Mouse (Mus musculus) CD4-positive helper T cell, adult 2 months (primary cell): ENCODE measurements around the gene Rptor.
A peak's percentile ranks its signal among the peaks of the same experiment; 100 is the strongest.

Experiments
- DNase-seq: peaks from one replicate; pipeline ENCODE4 v3.0.0-alpha.2; 2012; ENCODE audit warnings: low read depth, missing footprints, low spot score

Gene Rptor

DNA sequence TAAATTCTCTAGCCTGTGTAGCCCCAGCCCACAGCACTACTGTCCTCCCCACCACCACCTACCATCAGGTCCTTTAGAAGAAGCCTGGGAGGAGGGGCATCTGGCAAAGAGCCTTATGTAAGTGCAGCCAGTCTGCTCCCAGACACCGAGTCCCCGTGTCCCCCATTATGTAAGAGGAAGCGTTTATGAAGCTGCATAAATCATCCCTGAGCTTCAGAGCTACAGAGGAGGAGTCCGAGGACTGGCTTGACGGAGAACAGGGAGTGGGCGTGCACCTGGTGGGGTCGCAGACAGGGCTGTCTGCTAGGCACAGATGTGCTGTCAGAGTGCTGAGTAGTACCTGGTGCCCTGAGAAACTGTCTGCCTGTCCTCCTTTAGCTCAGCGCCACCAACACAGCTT is 208.3 kb downstream of the Rptor start:
- DNase-seq, result no peak

DNA sequence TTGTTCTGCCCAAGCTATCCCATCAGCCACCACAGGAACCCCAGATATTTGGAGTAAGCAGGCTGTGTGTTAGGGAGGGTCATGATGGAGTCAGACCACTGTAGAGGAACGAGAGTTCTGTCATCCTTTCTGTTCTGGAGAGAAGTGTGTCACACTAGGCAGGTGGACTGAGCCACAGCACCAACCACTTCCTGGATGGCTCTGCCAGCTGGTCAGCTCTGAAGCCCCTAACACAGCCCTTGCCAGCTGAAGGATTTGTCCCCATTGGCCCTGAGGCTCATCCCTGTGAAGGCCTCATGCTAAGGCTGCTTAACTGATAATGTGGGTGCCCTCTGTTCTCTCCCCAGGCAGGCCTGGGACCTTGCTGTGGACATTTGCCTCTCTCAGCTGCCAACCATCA is 208.9 kb downstream of the Rptor start:
- DNase-seq, result no peak

DNA sequence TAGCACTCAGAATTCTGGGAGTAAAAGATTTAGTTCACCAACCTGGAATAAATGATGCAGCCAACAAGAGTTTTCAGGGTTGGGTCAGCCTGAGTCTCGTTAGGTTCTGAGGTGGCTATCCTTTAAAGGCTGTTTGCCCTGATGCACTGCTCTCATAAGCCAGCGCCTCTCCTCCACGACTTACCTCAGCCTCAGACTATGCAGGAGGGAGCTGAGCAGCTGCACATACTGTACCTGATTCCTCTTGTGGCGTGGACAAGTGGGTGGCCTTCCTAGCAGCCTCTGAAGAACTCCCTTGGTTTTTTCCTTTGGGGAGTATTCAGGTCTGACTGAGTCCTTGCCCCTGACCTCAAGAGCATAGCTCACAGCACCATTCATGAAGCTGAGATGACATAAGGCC is 209.4 kb downstream of the Rptor start:
- no peak for DNase-seq

DNA sequence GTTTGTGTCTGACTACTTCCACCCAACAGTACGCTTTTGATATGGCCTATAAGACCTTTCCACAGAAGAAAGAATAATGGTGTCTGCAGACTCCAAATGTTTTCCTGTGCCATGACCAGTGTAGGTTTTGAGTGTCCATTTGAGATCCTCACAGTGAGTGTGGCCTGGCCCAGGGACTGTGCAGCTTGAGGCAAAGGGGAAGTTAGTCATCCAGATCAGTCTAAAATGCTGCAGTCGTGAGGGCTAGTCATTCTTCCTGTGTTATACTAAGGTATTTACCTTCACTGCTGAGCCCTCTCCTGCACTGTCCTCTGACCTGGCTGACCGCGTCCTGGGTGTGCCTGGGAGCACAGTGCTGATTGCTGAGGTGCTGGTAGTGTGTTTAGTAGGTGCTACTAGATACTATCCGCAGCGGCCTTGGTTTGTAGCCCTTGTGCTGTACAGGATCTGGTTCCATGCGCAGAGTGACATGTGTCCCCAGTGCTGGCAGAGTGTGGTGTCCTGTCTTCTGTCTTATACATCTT is 211.4 kb downstream of the Rptor start:
- DNase-seq, result no peak

DNA sequence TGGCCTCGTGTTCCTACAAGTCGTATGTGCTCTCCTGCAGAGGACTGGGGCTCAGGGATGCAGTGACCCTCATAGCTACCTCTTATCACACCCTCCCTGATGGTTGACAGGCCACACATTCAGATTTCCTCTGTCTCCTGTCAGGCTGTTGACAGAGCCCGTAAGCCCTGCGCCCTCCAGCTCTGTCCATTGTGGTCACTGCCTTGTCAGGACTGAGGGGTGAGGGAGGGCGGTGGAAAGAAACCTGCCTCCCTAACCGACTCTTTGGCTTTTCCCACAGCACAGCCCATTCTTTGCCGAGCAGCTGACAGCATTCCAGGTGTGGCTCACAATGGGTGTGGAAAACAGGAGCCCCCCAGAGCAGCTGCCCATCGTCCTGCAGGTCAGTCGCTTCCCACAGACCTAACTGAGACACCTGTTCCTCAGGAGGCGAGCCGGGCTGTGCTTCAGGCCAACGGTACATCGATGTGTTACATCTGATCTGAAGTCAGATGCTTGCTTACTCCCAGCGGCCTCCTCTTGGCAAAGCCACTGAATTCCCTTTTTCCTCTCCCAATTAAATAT is 214.2 kb downstream of the Rptor start:
- DNase-seq, result no peak

DNA sequence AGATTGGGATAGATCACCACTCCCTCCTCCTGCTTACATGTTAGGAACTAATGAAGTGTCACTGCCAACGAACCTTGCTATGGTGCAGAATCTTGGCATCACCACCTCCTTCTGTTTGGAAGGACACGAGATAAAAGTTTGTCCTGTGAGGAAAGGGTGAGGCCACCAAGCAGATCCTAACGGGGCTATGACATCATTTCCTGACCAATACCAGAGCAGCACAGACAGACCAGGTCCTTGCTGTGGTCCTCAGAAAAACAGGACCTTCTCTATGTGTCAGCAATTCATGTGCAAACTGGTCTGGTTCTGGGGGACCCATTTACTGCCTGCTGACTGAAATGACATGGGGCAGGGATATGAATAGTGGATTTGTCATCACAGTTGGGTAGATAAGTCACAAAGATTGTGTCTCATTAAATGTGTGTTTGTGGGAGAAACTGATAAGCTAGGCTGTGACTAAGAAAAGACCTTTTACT is 214.7 kb downstream of the Rptor start:
- no peak for DNase-seq

DNA sequence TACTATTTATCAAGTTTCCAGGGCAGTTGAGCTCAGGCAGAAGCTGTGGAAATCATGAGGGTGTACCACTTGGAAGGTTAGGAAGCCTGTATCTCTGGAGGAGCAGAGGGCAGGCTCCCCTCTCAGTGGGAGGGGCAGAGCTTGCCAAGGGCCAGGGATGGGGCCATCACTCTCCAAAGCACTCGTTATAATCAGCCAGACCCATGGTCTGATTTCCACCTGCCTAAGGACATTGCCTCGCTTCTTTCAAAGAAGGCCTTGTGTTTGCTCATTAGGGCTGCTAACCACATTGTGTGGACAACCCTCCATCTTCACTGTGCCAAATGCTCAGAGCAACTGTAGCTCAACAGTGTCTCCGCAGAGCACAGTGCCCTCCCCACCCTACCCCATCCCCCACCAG is 215.2 kb downstream of the Rptor start:
- DNase-seq, result no peak

DNA sequence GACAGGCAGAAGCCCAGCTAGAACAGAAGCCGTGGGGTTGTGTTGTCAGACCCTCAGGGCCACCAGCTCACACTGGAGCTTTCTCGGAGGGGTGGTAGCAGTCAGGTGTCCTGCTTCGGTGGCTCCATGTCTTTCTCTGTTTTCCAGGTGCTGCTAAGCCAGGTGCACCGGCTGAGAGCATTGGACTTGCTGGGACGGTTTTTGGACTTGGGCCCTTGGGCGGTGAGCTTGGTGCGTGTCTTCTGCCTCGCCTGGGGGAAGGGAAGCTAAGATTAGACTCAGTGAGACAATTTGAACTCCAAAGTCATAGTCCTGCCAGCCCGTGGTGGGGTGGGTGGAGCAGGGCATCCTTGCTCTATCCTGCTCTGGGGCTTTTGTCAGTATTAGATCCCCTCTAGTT is 218.8 kb downstream of the Rptor start:
- DNase-seq, result no peak

DNA sequence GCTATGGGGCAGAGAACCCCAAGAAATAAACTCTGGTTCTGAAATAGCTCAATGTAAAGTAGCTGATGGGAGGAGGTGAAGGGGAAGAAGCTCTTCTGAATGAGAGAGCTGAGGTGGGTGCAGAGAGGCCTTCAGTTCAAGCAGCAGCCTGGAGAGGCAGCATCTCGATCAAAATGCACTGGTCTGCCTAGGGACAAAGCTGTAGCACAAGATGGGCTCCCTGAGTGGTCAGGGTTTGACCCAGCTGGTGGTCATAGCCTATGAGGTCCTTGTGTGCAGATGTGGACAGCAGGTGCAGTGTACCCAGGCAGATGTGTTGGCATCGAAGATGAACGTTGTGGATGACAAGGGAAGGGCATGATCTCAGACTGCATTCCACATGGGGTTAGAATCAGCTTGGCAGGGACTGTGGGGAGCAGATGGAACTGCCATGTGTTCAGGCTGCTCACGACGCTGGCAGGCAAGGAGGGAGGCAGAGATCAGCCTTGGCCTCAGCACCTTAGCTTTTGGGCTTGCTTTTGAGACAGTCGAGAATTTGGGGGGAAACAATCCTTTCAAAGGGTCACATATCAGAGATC is 221.5 kb downstream of the Rptor start:
- no peak for DNase-seq

DNA sequence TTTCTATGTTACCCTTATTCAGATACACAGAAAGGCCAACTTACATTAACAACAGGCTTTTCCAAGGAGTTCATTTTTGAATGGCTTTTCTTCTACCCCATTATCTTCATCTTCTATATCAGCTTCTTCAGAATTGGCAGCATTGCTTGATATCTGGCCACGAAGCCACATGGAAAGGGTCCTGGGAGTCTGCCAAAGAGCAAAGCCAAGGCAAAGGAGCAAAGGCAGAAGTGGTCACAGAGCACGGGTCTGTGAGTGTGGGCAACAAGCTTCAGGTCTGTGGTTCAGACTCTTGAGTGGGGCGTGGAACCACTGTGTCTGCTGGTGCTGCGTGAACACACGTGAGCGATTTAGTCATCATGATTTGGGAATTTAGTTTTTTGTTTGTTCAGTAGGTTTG is 223.1 kb downstream of the Rptor start:
- DNase-seq, result no peak

DNA sequence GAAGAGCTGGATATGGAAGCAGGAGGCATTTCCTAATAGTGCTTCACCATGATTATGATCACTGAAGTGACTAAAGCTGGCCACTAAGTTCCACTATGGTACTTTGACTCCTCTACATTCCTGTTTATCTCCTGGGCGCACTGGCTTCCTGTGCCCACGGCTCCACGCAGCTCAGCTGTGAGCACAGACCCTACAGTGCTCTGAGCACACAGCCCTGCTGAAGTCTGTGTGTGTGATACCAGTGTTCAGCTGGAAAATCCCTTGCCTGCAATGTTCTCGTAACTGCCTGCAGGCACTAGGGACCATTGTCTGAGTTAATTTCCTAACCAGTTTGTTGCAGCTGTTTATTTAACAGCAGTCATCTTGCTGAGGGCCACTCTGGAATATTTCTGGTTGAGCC is 223.5 kb downstream of the Rptor start:
- no peak for DNase-seq

DNA sequence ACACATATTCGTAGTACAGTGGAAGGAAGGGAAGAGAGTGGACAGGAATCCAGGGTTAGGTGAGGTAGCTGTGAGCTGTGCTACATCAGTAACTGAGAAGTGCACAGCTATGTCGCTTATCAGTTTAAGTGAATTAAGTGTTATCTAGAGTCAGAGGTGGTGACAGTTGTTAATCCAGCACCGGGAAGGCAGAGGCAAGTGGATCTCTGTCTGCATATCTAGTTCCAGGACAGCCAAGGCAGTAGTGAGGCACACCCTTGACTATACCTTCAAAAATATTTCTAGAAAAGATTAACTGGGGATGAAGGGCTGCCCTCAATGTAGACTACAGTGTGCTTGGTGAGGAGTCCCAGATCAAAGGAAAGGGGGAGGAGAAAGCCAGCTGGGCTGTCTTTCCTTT is 226.4 kb downstream of the Rptor start:
- no peak for DNase-seq

DNA sequence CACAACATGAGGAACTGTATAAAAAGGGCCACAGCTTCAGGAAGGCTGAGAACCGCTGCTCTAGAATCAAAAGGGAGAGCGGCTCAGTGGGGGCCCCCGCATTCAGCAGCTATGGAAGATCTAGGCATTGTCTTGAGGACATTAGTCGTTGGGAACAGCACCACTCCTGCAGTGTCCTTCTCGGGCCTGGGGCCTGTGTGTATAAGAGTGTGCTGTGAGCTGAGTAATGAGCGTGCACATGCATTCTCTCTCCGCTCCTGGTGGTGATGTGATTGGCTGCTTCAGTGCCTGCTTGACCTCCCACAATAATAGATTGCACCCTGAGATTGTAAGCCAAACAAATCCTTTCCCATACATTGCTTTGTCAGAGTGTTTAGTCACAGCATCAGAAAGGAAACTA is 229.0 kb downstream of the Rptor start:
- DNase-seq, result no peak

DNA sequence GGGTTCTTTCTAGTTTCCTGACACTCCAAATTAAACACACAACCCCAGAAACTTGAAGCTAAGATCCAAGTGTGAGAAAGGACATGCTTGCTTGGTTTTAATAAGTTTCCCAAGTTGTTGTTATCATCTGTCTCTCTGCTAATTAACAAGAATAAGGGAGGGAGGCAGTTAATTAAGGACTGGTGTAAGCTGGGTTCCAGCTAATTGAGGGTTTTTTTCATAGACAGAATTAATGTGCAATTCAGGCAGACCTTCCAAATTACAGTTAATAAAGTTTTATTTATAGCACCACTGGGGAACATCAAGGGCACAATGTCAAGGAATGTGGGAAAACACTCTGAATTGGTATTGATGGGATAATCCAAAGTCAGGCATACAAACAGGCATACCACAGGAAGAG is 230.6 kb downstream of the Rptor start:
- DNase-seq, result no peak

DNA sequence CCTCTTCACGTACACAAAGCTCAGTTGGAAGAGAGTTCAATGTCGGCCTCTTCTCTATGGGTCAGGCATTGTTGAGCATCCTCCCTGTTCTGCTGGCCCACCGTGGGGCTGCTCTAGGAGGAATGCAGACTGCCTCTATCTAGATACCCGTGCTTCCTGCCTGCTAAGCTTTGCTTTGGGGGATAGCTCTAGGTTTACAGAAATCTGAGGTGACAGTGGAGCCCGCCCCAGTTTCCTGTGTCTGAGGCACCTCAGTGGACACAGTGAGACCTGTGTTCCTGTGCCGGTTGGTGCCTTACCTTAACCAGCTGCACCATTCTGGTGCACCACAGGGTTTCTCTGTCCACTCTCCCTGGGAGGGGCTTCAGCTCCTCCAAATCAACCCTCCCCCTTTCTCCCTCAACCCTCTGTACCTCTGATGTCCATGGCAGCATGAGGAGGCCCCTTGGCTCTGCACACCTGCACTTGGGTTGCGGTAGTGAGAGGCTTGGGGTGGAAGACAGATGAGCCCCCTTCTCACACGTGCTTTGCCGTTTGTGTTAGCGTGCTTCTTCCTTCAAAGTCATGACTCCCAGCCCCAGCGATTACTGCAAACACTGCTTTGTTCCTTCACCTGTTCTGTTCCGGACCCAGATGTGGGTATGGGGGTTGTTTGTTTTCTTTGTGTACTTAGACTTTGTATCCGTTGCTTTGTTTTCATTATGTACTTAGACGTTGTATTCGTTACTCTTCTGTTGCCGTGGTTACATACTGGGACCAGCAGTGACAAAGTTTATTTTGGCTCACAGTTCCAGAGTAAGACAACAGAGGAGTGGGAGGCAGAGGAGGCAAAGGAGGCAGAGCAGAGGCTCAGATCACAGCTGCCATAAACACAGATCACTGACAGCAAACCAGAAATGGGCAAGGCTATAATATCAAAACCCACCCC is 231.4 kb downstream of the Rptor start:
- no peak for DNase-seq

DNA sequence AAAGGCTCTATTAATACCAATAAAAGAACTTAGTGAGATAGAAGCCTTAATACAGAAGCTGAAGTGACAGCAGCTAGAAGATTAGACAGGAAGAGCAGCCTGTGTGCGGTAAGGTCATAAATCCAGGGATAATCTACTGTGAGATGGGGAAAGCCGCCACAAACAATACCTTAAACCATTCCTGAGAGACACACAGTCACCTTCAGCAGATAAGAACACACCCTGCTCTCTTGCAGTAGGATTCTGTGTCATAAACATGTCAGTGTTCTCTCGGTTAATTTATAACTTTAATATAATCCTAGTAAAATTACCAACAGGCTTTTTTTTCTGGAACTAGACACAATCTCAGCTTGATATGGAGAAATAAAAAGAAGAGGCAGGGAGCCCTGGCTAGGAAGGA is 233.6 kb downstream of the Rptor start:
- no peak for DNase-seq

DNA sequence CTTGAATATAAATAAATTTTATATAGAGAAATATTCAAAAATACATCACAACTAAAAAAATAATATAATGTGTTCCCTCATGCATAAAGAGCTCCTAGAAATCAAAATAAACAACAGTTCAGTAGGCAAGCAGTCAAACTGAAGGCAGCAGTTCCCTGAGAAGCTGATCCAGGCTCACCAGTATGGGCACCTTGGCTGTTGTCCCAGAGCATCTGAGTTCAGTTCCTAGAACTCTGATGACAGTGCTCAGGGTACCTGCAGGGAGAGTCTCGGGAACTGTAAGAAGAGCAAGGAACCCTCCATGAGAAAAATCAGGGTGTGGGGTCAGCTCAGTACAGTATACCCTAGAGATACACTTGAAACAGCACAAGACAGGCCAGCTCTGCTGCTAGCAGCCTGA is 235.1 kb downstream of the Rptor start:
- no peak for DNase-seq

DNA sequence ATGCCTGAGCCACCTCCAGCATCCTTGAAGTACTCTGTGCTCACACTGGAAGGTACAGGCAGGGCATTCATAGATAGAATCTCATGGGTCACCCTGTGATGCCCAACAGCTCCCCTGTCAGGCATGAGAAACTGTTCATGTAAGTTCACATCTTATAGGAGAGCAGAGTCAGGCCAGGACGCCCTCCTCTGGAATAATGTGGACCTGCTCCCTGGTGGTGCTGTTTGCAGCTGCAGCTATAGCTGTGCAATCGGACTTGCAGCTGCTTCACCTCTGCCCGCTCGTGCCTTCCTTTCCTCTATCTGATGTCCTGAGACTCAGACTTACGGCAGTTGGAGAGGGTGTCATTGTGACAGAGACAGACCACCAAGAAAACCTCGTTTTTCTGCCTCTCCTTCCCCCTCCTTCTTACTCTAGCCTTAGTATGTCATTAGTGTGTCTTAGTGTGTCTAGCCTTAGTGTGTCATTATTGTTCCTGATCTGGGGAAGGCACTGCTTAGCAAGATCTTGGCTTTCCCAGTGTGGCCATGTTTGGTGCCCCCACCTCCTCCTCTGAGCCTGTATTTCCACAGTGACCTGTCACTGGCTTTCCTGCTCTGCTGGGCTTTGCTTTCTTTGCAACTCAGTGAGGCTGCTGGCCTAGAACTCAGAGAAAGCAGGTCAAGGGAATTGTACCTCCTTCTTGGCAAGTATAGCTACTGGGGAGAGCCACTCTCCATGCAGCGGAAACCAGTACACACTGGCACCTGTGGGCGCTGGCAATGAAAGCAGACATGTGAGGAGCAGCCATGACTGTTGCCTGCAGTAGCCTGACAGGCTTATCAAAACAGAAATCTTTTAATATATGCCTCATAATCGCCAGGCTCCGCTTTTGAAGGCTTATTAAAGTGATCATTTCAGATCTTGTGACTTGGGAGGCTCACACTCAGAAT is 237.0 kb downstream of the Rptor start:
- DNase-seq, result no peak

DNA sequence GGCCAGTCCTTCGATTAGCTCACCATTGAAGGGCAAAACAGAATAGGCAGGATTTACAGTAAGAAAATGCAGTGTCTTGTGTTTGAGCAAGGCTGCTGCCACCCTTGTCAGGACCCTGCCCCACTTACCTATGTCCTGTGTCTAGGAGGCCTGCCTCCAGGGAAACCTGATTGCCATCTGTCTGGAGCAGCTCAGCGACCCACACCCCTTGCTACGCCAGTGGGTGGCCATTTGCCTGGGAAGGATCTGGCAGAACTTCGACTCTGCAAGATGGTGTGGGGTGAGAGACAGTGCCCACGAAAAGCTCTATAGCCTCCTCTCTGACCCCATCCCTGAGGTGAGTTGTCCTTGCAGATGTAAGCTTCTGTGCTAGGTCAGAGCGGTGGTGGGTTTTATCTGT is 243.9 kb downstream of the Rptor start:
- DNase-seq, result no peak

DNA sequence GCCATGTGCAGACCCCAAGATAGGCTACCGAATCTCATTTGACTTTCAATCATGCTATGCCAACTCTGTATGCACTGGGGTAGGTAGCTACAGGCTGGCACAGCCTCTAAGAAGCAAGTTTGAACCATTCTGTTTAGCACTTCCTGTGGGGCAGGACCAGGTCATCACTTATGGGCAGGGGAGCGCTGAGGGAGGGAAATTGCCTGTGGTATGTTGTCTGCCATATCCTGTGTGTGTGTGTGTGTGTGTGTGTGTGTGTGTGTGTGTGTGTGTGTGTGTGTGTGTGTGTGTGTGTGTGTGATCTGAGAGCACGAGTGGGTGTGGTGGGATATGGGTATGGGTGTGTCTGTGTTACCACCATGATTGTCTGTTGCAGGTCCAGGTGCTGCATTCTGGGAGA is 244.4 kb downstream of the Rptor start:
- DNase-seq, result peak; percentile 50

DNA sequence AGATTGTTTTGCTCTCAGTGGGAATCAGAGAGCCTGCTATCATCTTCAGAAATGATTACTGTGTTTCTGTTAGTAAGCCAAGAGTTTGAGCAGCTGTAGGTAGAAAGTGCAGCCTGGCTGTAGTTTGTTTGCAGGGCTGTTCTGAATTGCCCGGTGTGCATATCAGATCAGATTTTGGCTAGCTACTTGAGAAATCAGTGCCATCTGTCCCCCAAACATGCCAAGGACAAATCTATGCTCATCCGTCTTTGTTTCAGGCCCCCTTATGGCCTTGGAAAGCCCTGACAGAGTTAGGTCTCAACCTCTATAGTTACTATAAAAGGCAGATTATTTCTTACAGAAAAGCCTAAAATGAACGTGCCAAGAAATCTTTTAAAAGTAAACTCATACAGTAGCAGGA is 244.9 kb downstream of the Rptor start:
- DNase-seq, result no peak

DNA sequence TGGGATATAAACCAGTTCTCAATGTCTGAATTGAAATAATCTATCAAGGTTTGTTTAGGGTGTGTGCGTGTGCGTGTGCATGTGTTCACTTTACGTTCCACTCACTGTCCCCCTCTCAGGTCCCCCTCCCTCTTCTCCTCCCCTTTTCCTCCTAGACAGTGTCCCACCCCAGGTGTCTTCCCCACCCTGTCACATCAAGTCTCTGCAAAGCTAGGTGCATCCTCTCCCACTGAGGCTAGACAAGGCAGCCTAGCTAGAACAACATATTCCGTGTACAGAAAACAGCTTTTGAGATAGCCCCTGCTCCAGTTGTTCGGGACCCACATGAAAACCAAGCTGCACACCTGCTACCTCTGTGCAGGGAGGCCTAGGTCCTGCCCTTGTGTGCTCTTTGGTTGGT is 245.5 kb downstream of the Rptor start:
- no peak for DNase-seq
